18 mouse cellular contexts compared by ENCODE assay signal in genomic region chr4:31203286-31203685, GRCm38 (mm10).
"Had no signal": no experiment of that assay in that cellular context is flagged by ENCODE, and none has a peak within 500 bp of the region (broad histone marks: within the 10 kb centered on the region; RNA-seq: fewer than 3 reads in every experiment).

No protein-coding gene starts in this region.

- H3K4me1 ChIP-seq: midbrain, embryonic 10.5 days; midbrain, embryonic 12.5 days; neural tube, embryonic 12.5 days had no signal

- ATAC-seq: midbrain, embryonic 16.5 days had no signal

- H3K9ac ChIP-seq: lung, embryonic 14.5 days; midbrain, embryonic 12.5 days; neural tube, embryonic 12.5 days had no signal

- H3K4me2 ChIP-seq: lung, embryonic 14.5 days; midbrain, embryonic 12.5 days; neural tube, embryonic 12.5 days had no signal

- H3K36me3 ChIP-seq: midbrain, embryonic 10.5 days; midbrain, embryonic 12.5 days; neural tube, embryonic 12.5 days had no signal

- DNase-seq: lung, adult 18-20 months; lung, embryonic 14.5 days; lung, postnatal 10 days; lung, postnatal 4 days; midbrain, embryonic 14.5 days; retina, postnatal 1 day; right cerebral cortex, adult 18-20 months; right cerebral cortex, postnatal 25 days; right cerebral cortex, postnatal 4 days; spleen, adult 18-20 months; thymus, adult 18-20 months; thymus, postnatal 14 days; thymus, postnatal 36 days had no signal

- H3K27ac ChIP-seq: midbrain, embryonic 10.5 days; midbrain, embryonic 12.5 days; neural tube, embryonic 12.5 days had no signal

- H3K27me3 ChIP-seq: midbrain, embryonic 12.5 days; neural tube, embryonic 12.5 days had no signal

- H3K9me3 ChIP-seq: midbrain, embryonic 10.5 days; midbrain, embryonic 12.5 days; neural tube, embryonic 12.5 days had no signal

- H3K4me3 ChIP-seq: midbrain, embryonic 10.5 days; midbrain, embryonic 12.5 days; myocyte; neural tube, embryonic 12.5 days had no signal
